Mouse (Mus musculus): Measurements from ENCODE around the gene Psmd13.

DNA sequence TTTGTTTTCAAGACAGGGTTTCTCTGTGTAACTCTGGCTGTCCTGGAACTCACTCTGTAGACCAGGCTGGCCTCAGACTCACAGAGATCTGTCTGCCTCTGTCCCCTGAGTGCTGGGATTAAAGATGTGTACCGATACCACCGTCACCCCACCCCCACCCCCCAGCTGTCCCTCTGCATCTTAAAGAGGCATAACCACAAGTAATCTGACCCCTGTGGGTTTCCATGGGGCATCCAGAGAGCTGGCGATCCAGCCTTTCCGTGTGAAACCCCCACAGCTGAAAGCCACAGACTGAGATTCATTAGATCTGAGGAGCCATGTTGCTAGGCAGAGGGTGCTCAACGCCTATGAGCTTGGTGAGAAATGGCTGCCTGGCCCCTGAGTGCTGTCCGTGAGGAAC is 21.8 kb upstream of the Psmd13 start:
- TF ChIP-seq CTCF (conservative IDR thresholded peaks at IDR 0.05; ENCODE audit: low read length) (no peak), NANOG (IDR thresholded peaks at IDR 0.05; ENCODE audit: borderline replicate concordance, low read length) (no peak)

All from E14TG2a.4 (cell line).